Mouse (Mus musculus): ENCODE results near the gene Ptprj. TPM values are rescaled to one million over a fixed set of nuclear protein-coding genes. Genes with fewer than 3 reads are reported as not detected.

Ptprj gene
- polyA plus RNA-seq, 1 experiment from 2014 or later = 7.9 TPM

DNA sequence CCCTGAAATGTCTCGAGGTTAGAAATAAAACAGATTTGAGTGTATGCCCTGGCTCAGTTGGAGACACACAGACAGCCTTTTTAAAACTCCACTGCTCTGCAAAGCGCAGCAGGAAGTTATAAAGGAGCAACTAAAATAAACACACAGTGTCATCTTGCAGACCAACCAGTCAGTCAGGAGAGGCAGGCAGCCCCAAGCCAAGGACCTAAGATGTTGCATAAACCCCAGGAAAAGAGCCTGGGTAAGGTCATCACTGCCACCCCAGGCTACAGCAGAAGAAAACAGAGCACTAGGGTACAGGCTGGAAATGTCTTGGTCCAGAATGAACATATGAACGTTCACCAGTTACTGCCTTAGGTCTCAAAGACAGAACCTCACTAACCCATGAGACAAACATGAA lies 78.7 kb downstream of the Ptprj start:
- H3K4me1 ChIP-seq (replicated peaks; ENCODE audit: control insufficient read depth, insufficient read depth, low read length) = peaks cover 7% of the 10 kb centered on the region; the same call in 1 of the 2 replicates
- H3K9ac ChIP-seq = no peak overlapping the region
- no peaks in the 10 kb centered on the region for H3K27me3 ChIP-seq (ENCODE audit: control insufficient read depth, insufficient read depth, low read length)
- no peak overlapping the region for H3K27ac ChIP-seq
- no peaks in the 10 kb centered on the region for H3K36me3 ChIP-seq (replicated peaks; ENCODE audit: control insufficient read depth, insufficient read depth)
- ATAC-seq (ENCODE audit: low FRiP score) (no peak), DNase-seq (ENCODE audit: low spot score) (no peak)
- H3K9me3 ChIP-seq (ENCODE audit: control insufficient read depth, low read length) = no peaks in the 10 kb centered on the region
- H3K4me3 ChIP-seq (replicated peaks; ENCODE audit: low read length) = no peak overlapping the region
- no peak overlapping the region for H3K4me2 ChIP-seq (replicated peaks)
- 84% methylated on average over 3 of the region's 3 CpGs for WGBS

- no peak overlapping the region for H3K27ac ChIP-seq
- H3K27me3 ChIP-seq (ENCODE audit: control insufficient read depth, insufficient read depth, low read length) = no peaks in the 10 kb centered on the region
- ATAC-seq (ENCODE audit: low FRiP score) (no peak), DNase-seq (ENCODE audit: low spot score) (no peak)
- no peak overlapping the region for H3K9ac ChIP-seq
- peaks cover under 1% of the 10 kb centered on the region; the same call in 1 of the 2 replicates for H3K4me1 ChIP-seq (replicated peaks; ENCODE audit: control insufficient read depth, insufficient read depth, low read length)
- H3K4me2 ChIP-seq (replicated peaks) = no peak overlapping the region
- no peak overlapping the region for H3K4me3 ChIP-seq (replicated peaks; ENCODE audit: low read length)
- no peaks in the 10 kb centered on the region for H3K9me3 ChIP-seq (ENCODE audit: control insufficient read depth, low read length)
- no peaks in the 10 kb centered on the region for H3K36me3 ChIP-seq (replicated peaks; ENCODE audit: control insufficient read depth, insufficient read depth)
These were observed 79.6 kb downstream of the Ptprj start for GRCm38 (mm10) chr2:90500892-90501291.

DNA sequence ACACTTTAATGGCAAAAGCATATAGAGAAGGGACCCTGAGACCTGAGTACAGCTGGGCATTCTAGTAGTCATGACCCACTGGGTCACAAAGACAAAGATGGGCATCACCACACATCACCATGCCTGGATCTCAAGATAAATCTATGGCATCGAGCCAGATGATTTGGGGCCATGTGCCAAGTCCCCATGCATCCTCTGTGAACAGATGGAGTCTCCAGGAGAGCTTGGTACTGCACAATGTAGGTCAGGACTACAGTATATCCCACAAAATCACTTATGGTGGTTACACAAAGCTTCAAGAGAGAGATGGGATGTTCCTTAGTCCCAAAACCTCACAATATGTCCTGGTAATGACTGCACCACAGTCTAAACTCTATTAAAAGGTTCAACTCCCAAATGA lies 81.4 kb downstream of the Ptprj start:
- H3K4me2 ChIP-seq (replicated peaks) = no peak overlapping the region
- H3K4me3 ChIP-seq (replicated peaks; ENCODE audit: low read length) = no peak overlapping the region
- no peaks in the 10 kb centered on the region; the same call in 1 of the 2 replicates for H3K4me1 ChIP-seq (replicated peaks; ENCODE audit: control insufficient read depth, insufficient read depth, low read length)
- DNase-seq (ENCODE audit: low spot score) (no peak), ATAC-seq (ENCODE audit: low FRiP score) (peak; percentile 48; the same call in 1 of the 2 replicates)
- no peaks in the 10 kb centered on the region for H3K36me3 ChIP-seq (replicated peaks; ENCODE audit: control insufficient read depth, insufficient read depth)
- WGBS = 88% methylated on average over 1 of the region's 1 CpGs
- H3K9me3 ChIP-seq (ENCODE audit: control insufficient read depth, low read length) = no peaks in the 10 kb centered on the region
- no peak overlapping the region for H3K27ac ChIP-seq
- H3K9ac ChIP-seq = no peak overlapping the region
- H3K27me3 ChIP-seq (ENCODE audit: control insufficient read depth, insufficient read depth, low read length) = no peaks in the 10 kb centered on the region

DNA sequence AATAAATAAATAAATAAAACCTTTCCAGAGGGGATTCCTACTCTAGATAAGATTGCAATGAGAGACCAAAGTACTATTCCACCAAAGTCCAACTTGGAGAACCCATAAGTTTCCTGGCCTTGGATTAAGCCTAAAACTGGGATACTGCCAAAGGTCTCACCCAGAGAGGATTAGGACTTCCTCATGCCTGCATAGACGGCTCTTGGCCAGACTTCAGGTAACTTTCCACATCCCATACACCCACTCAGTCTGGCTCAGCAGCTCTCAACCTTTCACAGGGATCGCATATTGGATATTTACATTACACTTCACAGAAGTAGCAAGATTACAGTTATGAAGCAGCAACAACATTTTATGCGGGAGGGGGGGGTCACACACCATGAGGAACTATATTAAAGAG lies 82.9 kb downstream of the Ptprj start:
- no peak for ATAC-seq (ENCODE audit: low FRiP score)
- WGBS = 92% methylated on average over 3 of the region's 3 CpGs
- Histone ChIP-seq H3K27ac (no peak overlapping the region), H3K9me3 (ENCODE audit: control insufficient read depth, low read length) (no peaks in the 10 kb centered on the region), H3K27me3 (ENCODE audit: control insufficient read depth, insufficient read depth, low read length) (no peaks in the 10 kb centered on the region), H3K4me3 (replicated peaks; ENCODE audit: low read length) (no peak overlapping the region), H3K4me2 (replicated peaks) (no peak overlapping the region), H3K36me3 (replicated peaks; ENCODE audit: control insufficient read depth, insufficient read depth) (no peaks in the 10 kb centered on the region), H3K4me1 (replicated peaks; ENCODE audit: control insufficient read depth, insufficient read depth, low read length) (no peaks in the 10 kb centered on the region; the same call in 1 of the 2 replicates), H3K9ac (no peak overlapping the region)
- no peak for DNase-seq (ENCODE audit: low spot score)

DNA sequence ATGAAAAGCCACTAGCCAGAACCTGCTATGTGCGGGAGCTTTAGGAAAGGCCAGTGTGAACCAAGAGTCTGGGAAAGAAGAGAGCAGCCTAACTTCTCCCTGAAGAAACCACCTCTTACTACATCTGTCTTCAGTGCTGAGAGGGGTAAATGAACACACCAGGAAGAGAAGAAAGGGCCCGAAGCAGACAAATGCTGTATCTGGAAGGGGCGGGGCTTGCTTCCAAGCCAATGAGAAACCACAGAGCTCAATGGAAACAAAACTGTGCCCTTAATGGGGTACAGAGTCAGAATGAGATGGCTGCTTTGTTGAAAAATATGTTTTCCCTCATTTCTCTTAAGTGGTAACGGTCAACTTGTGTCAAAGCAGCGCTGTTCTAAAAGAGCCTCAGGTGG lies 83.8 kb downstream of the Ptprj start:
- H3K36me3 ChIP-seq (replicated peaks; ENCODE audit: control insufficient read depth, insufficient read depth) = no peaks in the 10 kb centered on the region
- no peak overlapping the region for H3K4me3 ChIP-seq (replicated peaks; ENCODE audit: low read length)
- no peaks in the 10 kb centered on the region for H3K27me3 ChIP-seq (ENCODE audit: control insufficient read depth, insufficient read depth, low read length)
- DNase-seq (ENCODE audit: low spot score) (no peak), ATAC-seq (ENCODE audit: low FRiP score) (no peak)
- no peaks in the 10 kb centered on the region for H3K9me3 ChIP-seq (ENCODE audit: control insufficient read depth, low read length)
- no peak overlapping the region for H3K4me2 ChIP-seq (replicated peaks)
- H3K9ac ChIP-seq = no peak overlapping the region
- WGBS = 86% methylated on average over 5 of the region's 5 CpGs
- no peak overlapping the region for H3K27ac ChIP-seq
- no peaks in the 10 kb centered on the region; the same call in 1 of the 2 replicates for H3K4me1 ChIP-seq (replicated peaks; ENCODE audit: control insufficient read depth, insufficient read depth, low read length)

DNA sequence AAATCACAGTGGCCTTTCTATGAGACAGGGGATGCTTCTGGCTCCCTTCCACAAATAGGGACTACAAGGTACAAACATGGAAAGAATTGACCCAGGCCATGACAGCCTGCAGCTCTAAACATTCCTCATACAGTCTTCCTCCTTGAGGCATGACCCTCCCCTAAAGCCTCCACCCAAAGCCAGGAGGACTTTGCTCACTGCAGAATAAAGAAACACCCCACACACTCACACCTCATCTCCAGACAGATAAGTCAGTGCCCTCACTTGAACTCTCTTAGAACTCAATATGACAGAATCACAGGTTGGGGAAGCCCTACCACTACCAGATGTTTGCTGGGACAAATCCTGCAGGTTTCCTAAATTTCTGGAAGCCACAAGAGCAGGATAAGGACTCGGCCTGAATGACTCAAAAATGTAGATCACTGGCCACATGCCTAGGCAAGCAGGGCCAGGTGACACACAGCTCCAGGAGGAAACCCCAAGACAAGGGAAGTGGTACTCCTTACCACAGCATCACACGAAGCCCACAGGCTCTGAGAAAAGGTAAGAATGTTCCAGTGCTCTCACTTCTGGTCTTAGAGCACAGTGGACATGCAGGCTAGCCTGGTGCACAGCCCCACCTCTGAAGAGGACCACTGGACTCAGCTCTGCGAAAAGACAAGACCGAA lies 84.3 kb downstream of the Ptprj start:
- DNase-seq (ENCODE audit: low spot score) = no peak
- H3K27me3 ChIP-seq (ENCODE audit: control insufficient read depth, insufficient read depth, low read length) = no peaks in the 10 kb centered on the region
- H3K36me3 ChIP-seq (replicated peaks; ENCODE audit: control insufficient read depth, insufficient read depth) = no peaks in the 10 kb centered on the region
- H3K4me2 ChIP-seq (replicated peaks) = no peak overlapping the region
- no peak overlapping the region for H3K4me3 ChIP-seq (replicated peaks; ENCODE audit: low read length)
- no peaks in the 10 kb centered on the region for H3K9me3 ChIP-seq (ENCODE audit: control insufficient read depth, low read length)
- WGBS = 91% methylated on average over 4 of the region's 4 CpGs
- no peak overlapping the region for H3K27ac ChIP-seq
- no peak overlapping the region for H3K9ac ChIP-seq
- H3K4me1 ChIP-seq (replicated peaks; ENCODE audit: control insufficient read depth, insufficient read depth, low read length) = no peaks in the 10 kb centered on the region; the same call in 1 of the 2 replicates
- no peak for ATAC-seq (ENCODE audit: low FRiP score)

DNA sequence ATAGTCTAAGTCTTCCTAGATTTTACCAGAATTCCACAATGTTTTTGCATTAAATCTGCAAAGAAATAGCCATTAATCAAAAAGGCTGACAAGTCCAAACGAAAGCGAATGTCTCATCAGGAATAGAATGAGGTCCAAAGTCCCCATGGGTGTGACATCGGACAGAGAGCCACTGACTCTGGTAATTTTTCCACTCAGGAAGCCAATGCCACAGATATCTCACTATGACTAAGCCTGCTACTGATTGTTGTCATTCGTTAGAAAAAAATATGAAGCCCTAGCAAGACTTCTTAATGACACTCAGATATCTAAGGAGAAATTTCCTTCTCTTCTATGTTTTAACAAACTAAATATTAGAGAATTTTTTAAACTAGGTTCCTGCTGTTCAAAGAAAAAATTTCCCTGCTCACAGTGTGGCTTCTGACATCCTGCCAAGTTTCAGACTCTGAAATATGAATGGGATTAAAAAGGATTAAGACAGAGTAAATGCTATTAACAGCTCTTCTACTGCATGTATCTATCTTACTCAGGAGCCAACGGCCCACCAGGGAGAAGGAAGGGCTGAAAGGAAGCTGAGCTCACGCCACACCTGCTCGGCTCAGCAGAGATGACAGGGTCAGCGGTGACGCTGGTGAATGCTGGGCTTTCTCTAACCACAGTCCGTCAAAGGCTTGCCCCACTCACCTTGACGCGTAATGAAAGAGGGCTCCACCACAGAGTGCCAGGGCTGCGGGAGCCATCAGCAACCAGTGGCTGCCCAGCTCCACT lies 90.0 kb downstream of the Ptprj start:
- Histone ChIP-seq H3K27ac (no peak overlapping the region), H3K9me3 (ENCODE audit: control insufficient read depth, low read length) (no peaks in the 10 kb centered on the region), H3K9ac (no peak overlapping the region), H3K4me3 (replicated peaks; ENCODE audit: low read length) (no peak overlapping the region), H3K27me3 (ENCODE audit: control insufficient read depth, insufficient read depth, low read length) (no peaks in the 10 kb centered on the region), H3K36me3 (replicated peaks; ENCODE audit: control insufficient read depth, insufficient read depth) (no peaks in the 10 kb centered on the region), H3K4me2 (replicated peaks) (0 out of 2 replicates have a peak overlapping the region, but pooled peaks have one; percentile 8), H3K4me1 (replicated peaks; ENCODE audit: control insufficient read depth, insufficient read depth, low read length) (peaks cover 15% of the 10 kb centered on the region; the same call in 1 of the 2 replicates)
- WGBS = 55% methylated on average over 13 of the region's 13 CpGs
- peak; percentile 34 for DNase-seq (ENCODE audit: low spot score)
- no peak for ATAC-seq (ENCODE audit: low FRiP score)

DNA sequence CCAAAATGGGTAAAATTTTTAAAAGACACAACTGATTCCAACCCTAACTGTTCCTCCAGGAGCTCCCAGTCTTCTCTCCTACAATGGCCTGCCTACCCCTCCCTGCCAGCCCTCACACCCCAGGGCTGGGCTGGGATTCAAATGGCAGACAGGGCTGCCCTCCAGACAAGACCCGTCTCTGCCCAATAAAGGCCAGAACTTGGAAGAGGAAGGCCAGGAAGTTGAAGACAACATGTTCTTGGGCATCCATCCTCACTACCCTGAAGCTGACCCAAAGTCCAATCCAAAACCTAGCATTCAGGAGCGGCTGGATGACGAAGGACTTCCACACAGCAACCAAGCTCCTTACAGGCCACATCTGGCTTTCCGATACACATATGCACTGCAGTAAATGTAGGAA lies 90.6 kb downstream of the Ptprj start:
- 68% methylated on average over 4 of the region's 4 CpGs for WGBS
- ATAC-seq (ENCODE audit: low FRiP score) = peak; percentile 19; the same call in 1 of the 2 replicates
- Histone ChIP-seq H3K27me3 (ENCODE audit: control insufficient read depth, insufficient read depth, low read length) (no peaks in the 10 kb centered on the region), H3K4me3 (replicated peaks; ENCODE audit: low read length) (no peak overlapping the region), H3K4me2 (replicated peaks) (no peak overlapping the region), H3K9ac (no peak overlapping the region), H3K4me1 (replicated peaks; ENCODE audit: control insufficient read depth, insufficient read depth, low read length) (peaks cover 15% of the 10 kb centered on the region; the same call in 1 of the 2 replicates), H3K9me3 (ENCODE audit: control insufficient read depth, low read length) (no peaks in the 10 kb centered on the region), H3K36me3 (replicated peaks; ENCODE audit: control insufficient read depth, insufficient read depth) (no peaks in the 10 kb centered on the region), H3K27ac (0 out of 2 replicates have a peak overlapping the region, but pooled peaks have one; percentile 26)
- no peak for DNase-seq (ENCODE audit: low spot score)

GRCm38 (mm10) chr2:90488690-90489590 lies 91.5 kb downstream of the Ptprj start:
- ATAC-seq (ENCODE audit: low FRiP score) (no peak), DNase-seq (ENCODE audit: low spot score) (no peak)
- Histone ChIP-seq H3K9me3 (ENCODE audit: control insufficient read depth, low read length) (no peaks in the 10 kb centered on the region), H3K4me2 (replicated peaks) (no peak overlapping the region), H3K4me1 (replicated peaks; ENCODE audit: control insufficient read depth, insufficient read depth, low read length) (peaks cover 15% of the 10 kb centered on the region; the same call in 1 of the 2 replicates), H3K27ac (no peak overlapping the region), H3K4me3 (replicated peaks; ENCODE audit: low read length) (no peak overlapping the region), H3K27me3 (ENCODE audit: control insufficient read depth, insufficient read depth, low read length) (no peaks in the 10 kb centered on the region), H3K36me3 (replicated peaks; ENCODE audit: control insufficient read depth, insufficient read depth) (no peaks in the 10 kb centered on the region), H3K9ac (no peak overlapping the region)
- WGBS = 90% methylated on average over 8 of the region's 8 CpGs

Measured in hindbrain, embryonic 14.5 days (tissue).